Mouse (Mus musculus): ENCODE measurements around the gene Gpank1. TPM values are rescaled to one million over a fixed set of nuclear protein-coding genes. Genes with fewer than 3 reads are reported as not detected.
A peak's percentile ranks its signal among the peaks of the same experiment; 100 is the strongest.
"Not testable (repeated sequence)": the region's sequence is repeated elsewhere in the genome, so short reads cannot be mapped to it uniquely, and the experiment has no call there.

The Gpank1 gene
- polyA plus RNA-seq, 1 experiment from 2014 or later: 25.4 TPM

- H3K4me2 ChIP-seq: no peak overlapping the region
- H3K9me3 ChIP-seq: no peaks in the 10 kb centered on the region
- WGBS: 68% methylated on average over 6 of the region's 6 CpGs
- peaks cover 7% of the 10 kb centered on the region; the same call in 1 of the 2 replicates for H3K4me1 ChIP-seq (replicated peaks)
- no peak overlapping the region for H3K4me3 ChIP-seq
- H3K27ac ChIP-seq (replicated peaks): no peak overlapping the region
- ATAC-seq (ENCODE audit: low FRiP score, low read depth): no peak
- H3K27me3 ChIP-seq: no peaks in the 10 kb centered on the region
- peaks cover 45% of the 10 kb centered on the region for H3K36me3 ChIP-seq
- no peak overlapping the region for H3K9ac ChIP-seq
Measured at GRCm38 (mm10) chr17:35103221-35103690, 18.0 kb upstream of the Gpank1 start.

DNA sequence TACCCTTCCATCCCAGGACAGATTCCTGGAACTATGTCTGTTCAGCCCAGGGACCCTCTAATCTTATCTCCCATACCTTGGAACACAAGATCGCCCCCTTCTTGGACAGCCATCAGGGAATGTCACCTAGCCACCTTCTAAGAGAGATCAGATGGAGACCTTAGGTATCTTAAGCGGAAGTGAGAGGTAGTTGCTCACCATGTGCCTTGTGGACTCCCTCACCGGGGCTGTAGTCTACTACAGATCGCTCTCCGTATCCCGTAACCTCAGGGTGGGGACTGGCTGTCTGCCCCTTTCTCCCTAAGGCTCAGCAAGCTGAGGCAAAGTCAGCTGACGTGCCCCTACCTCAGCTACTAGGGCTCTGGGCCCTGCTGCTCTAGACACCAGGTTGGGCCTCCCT lies 17.2 kb upstream of the Gpank1 start:
- peaks cover 7% of the 10 kb centered on the region; the same call in 1 of the 2 replicates for H3K4me1 ChIP-seq (replicated peaks)
- peaks cover 36% of the 10 kb centered on the region for H3K36me3 ChIP-seq
- no peaks in the 10 kb centered on the region for H3K27me3 ChIP-seq
- no peaks in the 10 kb centered on the region for H3K9me3 ChIP-seq
- no peak overlapping the region for H3K4me2 ChIP-seq
- WGBS: 94% methylated on average over 7 of the region's 7 CpGs
- no peak for ATAC-seq (ENCODE audit: low FRiP score, low read depth)
- no peak overlapping the region for H3K9ac ChIP-seq
- H3K4me3 ChIP-seq: no peak overlapping the region
- H3K27ac ChIP-seq (replicated peaks): no peak overlapping the region

DNA sequence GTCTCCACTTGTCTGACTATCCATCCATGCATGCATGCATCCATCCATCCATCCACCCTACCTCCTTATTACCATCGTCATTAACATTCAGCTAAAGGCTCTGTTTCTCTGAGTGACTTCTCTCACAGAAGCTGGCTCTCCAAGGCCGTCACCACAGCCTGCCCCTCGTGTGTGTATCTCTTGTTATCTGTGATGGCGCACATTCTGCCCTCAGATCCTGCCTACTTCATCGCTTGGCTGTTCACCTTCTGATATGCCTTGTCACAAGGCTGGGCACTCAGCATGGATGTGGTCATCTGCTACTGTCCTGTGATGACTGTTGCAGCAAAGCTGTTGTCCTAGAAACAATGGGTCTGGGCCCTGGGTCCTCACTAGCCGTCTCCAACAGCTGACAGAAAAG lies 16.5 kb upstream of the Gpank1 start:
- Histone ChIP-seq H3K4me2 (no peak overlapping the region), H3K4me3 (no peak overlapping the region), H3K4me1 (replicated peaks) (peaks cover 7% of the 10 kb centered on the region; the same call in 1 of the 2 replicates), H3K9me3 (no peaks in the 10 kb centered on the region), H3K9ac (no peak overlapping the region), H3K27ac (replicated peaks) (no peak overlapping the region), H3K36me3 (peaks cover 31% of the 10 kb centered on the region), H3K27me3 (no peaks in the 10 kb centered on the region)
- ATAC-seq (ENCODE audit: low FRiP score, low read depth): no peak
- 78% methylated on average over 6 of the region's 6 CpGs for WGBS

GRCm38 (mm10) chr17:35105740-35106389 lies 15.4 kb upstream of the Gpank1 start:
- H3K36me3 ChIP-seq: peaks cover 20% of the 10 kb centered on the region
- 0 out of 2 replicates have a peak overlapping the region, but pooled peaks have one; percentile 7 for H3K4me3 ChIP-seq
- peak overlapping the region; percentile 42 for H3K4me2 ChIP-seq
- WGBS: 22% methylated on average over 13 of the region's 13 CpGs
- ATAC-seq (ENCODE audit: low FRiP score, low read depth): 0 out of 2 replicates have a peak, but pooled peaks have one; percentile 14
- H3K4me1 ChIP-seq (replicated peaks): peaks cover 7% of the 10 kb centered on the region; the same call in 1 of the 2 replicates
- H3K9ac ChIP-seq: 0 out of 2 replicates have a peak overlapping the region, but pooled peaks have one; percentile 25
- H3K27me3 ChIP-seq: no peaks in the 10 kb centered on the region
- no peak overlapping the region for H3K27ac ChIP-seq (replicated peaks)
- H3K9me3 ChIP-seq: no peaks in the 10 kb centered on the region

DNA sequence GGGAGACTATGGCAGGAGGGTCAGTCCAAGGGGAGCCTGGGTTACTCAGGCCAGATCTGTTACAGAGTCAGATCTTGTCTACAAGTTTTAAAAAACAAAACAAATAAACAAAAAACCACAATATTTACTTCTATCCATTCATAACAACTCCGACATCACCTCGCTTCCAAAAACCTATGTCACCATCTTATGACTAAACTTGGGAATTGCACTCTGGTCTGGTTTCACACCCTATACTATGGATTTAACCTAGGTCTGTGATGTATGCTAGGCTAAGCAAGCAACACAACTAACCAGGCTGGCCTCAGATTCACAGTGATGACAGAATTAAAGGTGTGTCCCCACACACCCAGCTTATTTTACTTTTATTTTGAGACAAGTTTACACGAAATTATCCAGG lies 14.7 kb upstream of the Gpank1 start:
- no peaks in the 10 kb centered on the region for H3K9me3 ChIP-seq
- H3K4me2 ChIP-seq: no peak overlapping the region
- 0 out of 2 replicates have a peak, but pooled peaks have one; percentile 7 for ATAC-seq (ENCODE audit: low FRiP score, low read depth)
- WGBS: 70% methylated on average over 3 of the region's 3 CpGs
- no peak overlapping the region for H3K9ac ChIP-seq
- H3K4me1 ChIP-seq (replicated peaks): peaks cover 7% of the 10 kb centered on the region; the same call in 1 of the 2 replicates
- H3K27ac ChIP-seq (replicated peaks): no peak overlapping the region
- H3K36me3 ChIP-seq: peaks cover 13% of the 10 kb centered on the region
- no peaks in the 10 kb centered on the region for H3K27me3 ChIP-seq
- H3K4me3 ChIP-seq: no peak overlapping the region

- ATAC-seq (ENCODE audit: low FRiP score, low read depth): no peak
- Histone ChIP-seq H3K4me1 (replicated peaks) (peaks cover 7% of the 10 kb centered on the region; the same call in 1 of the 2 replicates), H3K9ac (no peak within 1 kb of the TSS), H3K4me2 (no peak within 1 kb of the TSS), H3K9me3 (no peaks in the 10 kb centered on the region), H3K4me3 (no peak within 1 kb of the TSS), H3K27ac (replicated peaks) (no peak within 1 kb of the TSS), H3K27me3 (no peaks in the 10 kb centered on the region), H3K36me3 (no peaks in the 10 kb centered on the region)
- WGBS: 74% methylated on average over 6 of the region's 6 CpGs
Measured at GRCm38 (mm10) chr17:35108097-35108496, 13.2 kb upstream of the Gpank1 start, which contains the start of gene Ly6g5c. TSS of gene Ly6g5c (plus strand) at chr17:35108279.

DNA sequence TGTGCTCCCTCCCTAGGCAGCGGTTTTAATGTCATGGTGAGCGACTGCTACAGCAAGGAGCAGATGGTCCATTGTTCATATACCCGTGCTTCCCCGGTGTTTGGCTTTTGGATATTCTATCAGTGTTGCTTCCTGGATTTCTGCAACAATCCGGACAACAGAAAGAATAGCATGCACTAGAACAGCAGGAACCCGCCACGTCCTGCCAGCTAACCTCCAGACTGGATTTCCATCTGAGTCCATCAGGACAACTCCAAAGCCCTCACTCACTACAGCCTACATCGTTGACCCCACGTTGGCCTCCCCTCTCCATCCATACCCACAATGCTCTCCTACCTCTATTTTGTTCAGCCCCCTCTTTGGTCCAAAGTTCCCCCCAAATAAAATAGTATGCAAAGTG lies 9.5 kb upstream of the Gpank1 start:
- Histone ChIP-seq H3K27me3 (no peaks in the 10 kb centered on the region), H3K4me3 (no peak overlapping the region), H3K9ac (no peak overlapping the region), H3K4me1 (replicated peaks) (no peaks in the 10 kb centered on the region), H3K4me2 (no peak overlapping the region), H3K27ac (replicated peaks) (no peak overlapping the region), H3K9me3 (no peaks in the 10 kb centered on the region), H3K36me3 (peaks cover 25% of the 10 kb centered on the region)
- ATAC-seq (ENCODE audit: low FRiP score, low read depth): no peak
- 60% methylated on average over 9 of the region's 9 CpGs for WGBS

DNA sequence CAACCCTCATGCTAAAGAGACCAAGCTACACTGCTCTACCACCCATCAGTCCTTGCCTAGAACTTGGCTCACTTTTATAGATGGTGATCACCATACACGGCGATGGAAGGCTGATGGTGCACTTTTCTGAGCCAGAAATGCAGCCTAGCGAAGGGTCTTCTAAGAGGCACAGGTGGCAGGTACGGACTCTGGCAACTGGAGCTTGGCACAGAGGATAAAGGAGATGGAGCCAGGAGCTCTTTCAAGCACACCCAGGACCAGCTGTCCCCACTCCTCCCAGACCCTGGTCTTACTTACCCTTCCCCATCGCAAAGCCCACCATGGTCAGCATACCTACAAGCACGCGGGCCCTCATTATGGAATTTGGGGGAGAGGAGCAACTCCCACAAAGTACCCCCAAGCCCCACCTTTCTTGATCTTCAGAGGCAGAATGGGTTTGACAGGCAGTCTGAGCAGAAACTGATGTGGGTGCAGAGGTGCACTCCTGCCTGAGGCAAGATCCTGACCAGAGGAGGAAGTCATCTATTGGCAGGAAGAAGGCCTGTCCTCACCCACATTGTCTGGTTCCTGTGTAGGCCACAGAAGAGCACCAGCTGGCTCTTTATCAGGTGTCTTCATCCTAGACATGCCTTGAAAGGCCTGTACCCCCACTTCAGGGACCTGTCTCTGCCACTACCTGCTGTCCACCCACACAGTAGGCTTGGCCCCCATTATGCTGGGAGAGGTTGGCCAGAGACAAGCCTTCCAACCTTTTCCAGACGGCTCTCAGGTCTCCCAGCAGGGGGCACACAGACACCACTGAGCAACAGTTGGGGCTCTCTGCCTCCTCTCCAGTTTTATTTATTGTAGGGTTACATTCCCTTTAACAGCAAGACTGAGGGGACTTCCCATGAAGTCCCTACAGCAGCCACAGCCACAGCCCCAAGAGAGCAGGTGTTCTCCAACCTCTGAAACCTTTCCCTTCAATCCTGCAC lies 5.9 kb upstream of the Gpank1 start, which contains the start of gene Ly6g5b:
Ly6g5b (minus strand) TSS at position 383 of the 974 bp plus-strand sequence.
- no peak for ATAC-seq (ENCODE audit: low FRiP score, low read depth)
- peaks cover 47% of the 10 kb centered on the region for H3K36me3 ChIP-seq

DNA sequence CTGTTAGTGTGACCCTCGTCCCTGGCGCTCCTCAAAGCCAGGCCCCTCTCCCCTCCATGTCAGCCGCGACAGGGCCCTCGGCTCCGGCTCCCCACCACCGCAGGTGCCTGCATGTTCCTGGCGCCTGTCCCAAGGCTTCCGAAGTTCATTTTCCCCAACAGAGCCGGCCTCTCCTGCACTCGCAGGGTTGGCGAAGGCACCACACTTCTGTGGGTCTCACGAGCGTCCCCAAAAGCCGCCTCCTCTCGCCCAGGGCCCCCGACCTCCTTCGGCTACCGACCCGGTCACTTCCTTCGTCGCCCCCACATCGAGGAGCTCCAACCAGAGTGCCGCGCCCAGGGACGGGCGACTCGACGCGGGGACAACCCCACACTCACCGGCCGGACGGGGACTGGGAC lies 511 bp upstream of the Gpank1 start:
- no peaks in the 10 kb centered on the region for H3K9me3 ChIP-seq
- peak overlapping the region; percentile 81 for H3K4me2 ChIP-seq
- under 1% methylated on average over 33 of the region's 33 CpGs for WGBS
- H3K4me1 ChIP-seq (replicated peaks): peaks cover 32% of the 10 kb centered on the region
- peak overlapping the region; percentile 83 for H3K27ac ChIP-seq (replicated peaks)
- peak overlapping the region; percentile 99 for H3K4me3 ChIP-seq
- peak overlapping the region; percentile 93 for H3K9ac ChIP-seq
- H3K36me3 ChIP-seq: peaks cover 41% of the 10 kb centered on the region
- no peak for ATAC-seq (ENCODE audit: low FRiP score, low read depth)
- no peaks in the 10 kb centered on the region for H3K27me3 ChIP-seq

More for the DNA sequence above, 5.9 kb upstream of the Gpank1 start, which contains the start of gene Ly6g5b:
- no peak within 1 kb of the TSS for H3K27ac ChIP-seq (replicated peaks)
- no peaks in the 10 kb centered on the region for H3K9me3 ChIP-seq
- peaks cover 9% of the 10 kb centered on the region for H3K4me1 ChIP-seq (replicated peaks)
- 87% methylated on average over 8 of the region's 8 CpGs for WGBS
- H3K4me3 ChIP-seq: no peak within 1 kb of the TSS
- no peaks in the 10 kb centered on the region for H3K27me3 ChIP-seq
- H3K4me2 ChIP-seq: no peak within 1 kb of the TSS
- H3K9ac ChIP-seq: no peak within 1 kb of the TSS

DNA sequence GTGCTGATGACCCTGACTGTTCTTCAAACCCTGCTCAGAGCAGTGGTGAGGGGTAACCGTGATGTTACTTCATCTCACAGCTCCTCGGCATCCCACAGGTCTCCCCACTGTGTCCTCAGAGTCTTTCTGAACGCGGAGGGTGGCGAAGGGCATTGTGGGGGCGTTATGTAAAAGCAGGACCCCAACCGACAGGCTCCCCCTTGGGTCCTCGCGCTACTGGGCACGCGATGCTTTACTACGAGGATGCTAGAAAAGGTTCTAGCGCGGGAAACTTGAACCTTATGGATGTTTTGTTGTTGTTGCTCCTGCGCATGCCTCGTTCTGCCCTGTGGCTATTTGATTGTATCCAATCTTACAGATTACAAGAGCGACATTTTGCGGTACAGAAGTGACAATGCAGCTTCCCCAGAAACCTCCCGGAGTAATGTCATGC lies 632 bp downstream of the Gpank1 start, which contains the start of gene Csnk2b:
Csnk2b (minus strand) TSS at position 183 of the 433 bp plus-strand sequence.
- ATAC-seq (ENCODE audit: low FRiP score, low read depth): no peak
- Histone ChIP-seq H3K27me3 (no peaks in the 10 kb centered on the region), H3K9ac (peak within 1 kb of the TSS; percentile 93), H3K9me3 (no peaks in the 10 kb centered on the region), H3K36me3 (peaks cover 32% of the 10 kb centered on the region), H3K4me3 (peak within 1 kb of the TSS; percentile 99), H3K4me2 (peak within 1 kb of the TSS; percentile 81), H3K4me1 (replicated peaks) (peaks cover 41% of the 10 kb centered on the region), H3K27ac (replicated peaks) (peak within 1 kb of the TSS; percentile 91)
- WGBS: under 1% methylated on average over 19 of the region's 19 CpGs

GRCm38 (mm10) chr17:35123287-35123686 lies 2.0 kb downstream of the Gpank1 start:
- H3K27ac ChIP-seq (replicated peaks); ATAC-seq (ENCODE audit: low FRiP score, low read depth); H3K4me2 ChIP-seq; H3K9ac ChIP-seq; H3K4me3 ChIP-seq; H3K27me3 ChIP-seq; H3K9me3 ChIP-seq: not testable (repeated sequence)
- 93% methylated on average over 9 of the region's 9 CpGs for WGBS
- Histone ChIP-seq H3K4me1 (replicated peaks) (peaks cover 52% of the 10 kb centered on the region), H3K36me3 (peaks cover 22% of the 10 kb centered on the region)

Data from hindbrain, embryonic 15.5 days (tissue).